Mouse (Mus musculus) cerebellum, postnatal 36 days (tissue): ENCODE data around the gene Kidins220.

Source experiments
- DNase-seq, 2 experiments: peaks; one replicate each; pipeline ENCODE4 v3.0.0; 2021 to 2022; ENCODE audit warnings: mixed read lengths in 2 of 2

Gene Kidins220

GRCm38 (mm10) chr12:24974446-24975114 is at the start of gene Kidins220:
Gene Kidins220, plus strand, starts transcription at chr12:24974925.
- peak; percentile 95 to 96 for DNase-seq

GRCm38 (mm10) chr12:24925276-24925675 is 49.4 kb upstream of the Kidins220 start:
- no peak for DNase-seq

GRCm38 (mm10) chr12:24925684-24926083 is 49.0 kb upstream of the Kidins220 start:
- no peak for DNase-seq

- peak; percentile 53 to 54 for DNase-seq
These were observed 46.5 kb upstream of the Kidins220 start for GRCm38 (mm10) chr12:24928051-24928748.

- no peak for DNase-seq
These were observed 45.7 kb upstream of the Kidins220 start for GRCm38 (mm10) chr12:24929043-24929442.

- DNase-seq: no peak
These were observed 44.0 kb upstream of the Kidins220 start for GRCm38 (mm10) chr12:24930760-24931159.

- DNase-seq: no peak
These were observed 42.6 kb upstream of the Kidins220 start for GRCm38 (mm10) chr12:24932120-24932519.

- no peak for DNase-seq
These were observed 41.4 kb upstream of the Kidins220 start for GRCm38 (mm10) chr12:24933206-24933775.

GRCm38 (mm10) chr12:24933996-24934395 is 40.7 kb upstream of the Kidins220 start:
- no peak for DNase-seq

GRCm38 (mm10) chr12:24936281-24936680 is 38.4 kb upstream of the Kidins220 start:
- DNase-seq: no peak

- no peak for DNase-seq
These were observed 35.4 kb upstream of the Kidins220 start for GRCm38 (mm10) chr12:24939372-24939771.

- DNase-seq: no peak
These were observed 32.0 kb upstream of the Kidins220 start for GRCm38 (mm10) chr12:24942619-24943287.

GRCm38 (mm10) chr12:24943427-24943826 is 31.3 kb upstream of the Kidins220 start:
- DNase-seq: no peak

GRCm38 (mm10) chr12:24944597-24944996 is 30.1 kb upstream of the Kidins220 start:
- DNase-seq: no peak

- no peak for DNase-seq
These were observed 27.7 kb upstream of the Kidins220 start for GRCm38 (mm10) chr12:24947065-24947464.

- peak; percentile 31 to 42 for DNase-seq
These were observed 26.4 kb upstream of the Kidins220 start for GRCm38 (mm10) chr12:24948344-24948743.

- no peak for DNase-seq
These were observed 24.2 kb upstream of the Kidins220 start for GRCm38 (mm10) chr12:24950376-24951046.

- peak; percentile 62 to 69 for DNase-seq
These were observed 22.6 kb upstream of the Kidins220 start for GRCm38 (mm10) chr12:24952147-24952546.

- no peak for DNase-seq
These were observed 19.6 kb upstream of the Kidins220 start for GRCm38 (mm10) chr12:24955137-24955536.

- no peak for DNase-seq
These were observed 16.2 kb upstream of the Kidins220 start for GRCm38 (mm10) chr12:24958526-24958925.

- DNase-seq: no peak
These were observed 12.9 kb upstream of the Kidins220 start for GRCm38 (mm10) chr12:24961821-24962220.

GRCm38 (mm10) chr12:24962362-24962967 is 12.3 kb upstream of the Kidins220 start:
- DNase-seq: no peak
